Mouse (Mus musculus) urinary bladder, adult 2 months (tissue): ENCODE results near the gene Spef1. TPM values are rescaled to one million over a fixed set of nuclear protein-coding genes. Genes with fewer than 3 reads are reported as not detected.
A peak's percentile ranks its signal among the peaks of the same experiment; 100 is the strongest.
"Not testable (repeated sequence)": the region's sequence is repeated elsewhere in the genome, so short reads cannot be mapped to it uniquely, and the experiment has no call there.

Source experiments
- DNase-seq: peaks from one replicate; pipeline ENCODE4 v3.0.0; 2022; ENCODE audit warnings: low spot score
- polyA plus RNA-seq: library from polyadenylated mRNA; depleted of rRNA; stranded (reverse); fragments of >200 nt; gene quantifications from 2 replicates; pipeline ENCODE4 v1.2.3, GENCODE M21; 2012; rRNA removed

The Spef1 gene
- polyA plus RNA-seq = 10.3 and 12.4 TPM in 2 replicates

DNA sequence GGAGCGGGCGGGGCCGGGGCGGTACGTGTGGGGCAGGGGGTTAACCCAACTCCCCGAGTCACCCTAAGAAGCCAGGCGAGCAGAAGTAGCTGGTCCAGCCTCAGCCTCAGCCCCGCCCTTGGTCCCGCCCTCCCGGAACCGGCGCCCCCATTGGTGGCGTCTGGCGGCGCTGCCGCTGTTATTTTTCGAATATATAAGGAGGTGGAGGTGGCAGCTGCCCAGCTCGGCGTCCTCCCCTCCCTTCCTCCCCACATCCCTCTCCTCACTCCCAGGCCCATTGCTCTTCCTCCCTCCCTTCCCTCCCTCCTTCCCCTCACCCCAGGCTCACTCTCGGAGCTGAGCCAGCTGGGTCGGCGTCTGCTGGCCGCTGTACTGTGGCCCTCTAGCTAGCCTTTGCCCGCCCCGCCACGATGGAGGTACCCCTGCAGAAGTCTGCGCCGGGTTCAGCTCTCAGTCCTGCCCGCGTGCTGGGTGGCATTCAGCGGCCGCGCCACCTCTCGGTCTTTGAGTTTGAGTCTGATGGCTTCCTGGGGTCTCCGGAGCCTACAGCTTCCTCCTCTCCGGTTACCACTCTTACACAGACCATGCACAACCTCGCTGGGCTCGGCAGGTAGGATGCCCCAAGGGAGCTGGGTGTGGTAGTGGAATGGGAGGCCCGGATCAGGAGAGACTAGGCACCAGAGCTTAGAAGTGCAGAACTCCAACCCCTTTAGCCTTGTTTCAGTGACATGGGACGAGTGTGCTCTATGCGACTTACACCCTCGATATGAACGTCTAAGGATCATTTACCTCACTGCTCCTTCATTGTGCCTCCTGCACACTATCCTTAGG, at the start of gene Spef1, which contains the start of gene Cdc25b:
TSS of gene Spef1 (minus strand) at position 512 of the 831 bp plus-strand sequence.
TSS of gene Cdc25b (plus strand) at position 179 of the 831 bp plus-strand sequence.
- DNase-seq = peak; percentile 71

DNA sequence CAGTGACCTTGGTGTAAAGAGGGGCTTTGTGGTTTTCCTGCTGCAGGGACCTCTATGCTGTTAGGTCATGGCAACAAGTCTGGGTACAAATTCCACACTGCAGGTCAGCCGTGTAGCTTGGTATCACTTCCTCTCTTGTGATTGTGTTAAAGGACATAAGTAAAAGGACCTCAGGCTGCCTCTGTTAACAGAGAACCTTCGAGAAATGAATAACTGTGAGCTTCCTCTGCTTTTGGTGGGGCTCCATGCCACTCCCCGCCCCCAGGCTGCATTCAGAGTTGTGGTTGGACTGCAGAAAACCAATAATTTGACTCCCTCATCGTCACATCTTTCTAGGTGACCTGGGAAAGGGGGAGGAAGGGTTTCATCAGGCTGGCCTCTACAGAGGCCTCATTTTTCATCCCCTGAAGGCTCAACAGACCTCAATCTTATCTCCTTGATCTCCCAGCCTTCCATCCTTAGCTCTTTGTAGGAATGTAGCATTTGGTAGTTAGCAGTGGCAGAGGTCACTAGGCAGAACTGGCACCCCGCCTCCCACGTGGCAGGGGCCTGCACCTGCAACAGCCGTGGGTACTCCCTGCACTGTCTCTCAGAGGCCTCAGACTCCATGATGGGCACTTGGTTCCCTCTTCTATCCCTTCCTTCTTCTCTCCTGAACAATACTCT, 48.0 kb upstream of the Spef1 start:
- DNase-seq = no peak

DNA sequence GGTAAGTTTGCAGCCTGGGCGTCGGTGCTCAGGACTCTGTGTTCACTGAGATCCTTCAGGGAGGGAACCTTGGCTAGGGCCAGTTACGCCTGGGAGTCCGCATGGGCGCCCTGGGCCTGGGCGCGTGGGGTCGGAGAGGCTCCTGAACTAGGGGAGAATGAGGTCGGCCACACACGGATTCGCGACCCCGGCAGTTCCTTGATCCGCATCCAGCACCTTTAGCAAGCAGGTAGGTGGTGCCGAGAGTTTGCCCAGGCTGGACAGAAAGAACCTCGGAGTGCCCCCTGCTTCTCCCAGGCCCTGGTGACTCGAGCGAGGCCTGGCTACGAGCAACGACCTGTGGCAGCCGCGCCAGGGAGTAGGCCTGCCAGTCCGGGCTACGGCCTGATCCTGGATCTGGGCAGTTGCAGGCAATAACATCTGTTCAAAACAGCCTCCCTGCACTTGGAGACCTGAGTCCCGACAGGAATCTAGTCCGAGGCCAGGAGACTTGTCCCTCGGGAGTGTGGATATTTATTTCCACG, 47.1 kb upstream of the Spef1 start:
- DNase-seq = no peak

DNA sequence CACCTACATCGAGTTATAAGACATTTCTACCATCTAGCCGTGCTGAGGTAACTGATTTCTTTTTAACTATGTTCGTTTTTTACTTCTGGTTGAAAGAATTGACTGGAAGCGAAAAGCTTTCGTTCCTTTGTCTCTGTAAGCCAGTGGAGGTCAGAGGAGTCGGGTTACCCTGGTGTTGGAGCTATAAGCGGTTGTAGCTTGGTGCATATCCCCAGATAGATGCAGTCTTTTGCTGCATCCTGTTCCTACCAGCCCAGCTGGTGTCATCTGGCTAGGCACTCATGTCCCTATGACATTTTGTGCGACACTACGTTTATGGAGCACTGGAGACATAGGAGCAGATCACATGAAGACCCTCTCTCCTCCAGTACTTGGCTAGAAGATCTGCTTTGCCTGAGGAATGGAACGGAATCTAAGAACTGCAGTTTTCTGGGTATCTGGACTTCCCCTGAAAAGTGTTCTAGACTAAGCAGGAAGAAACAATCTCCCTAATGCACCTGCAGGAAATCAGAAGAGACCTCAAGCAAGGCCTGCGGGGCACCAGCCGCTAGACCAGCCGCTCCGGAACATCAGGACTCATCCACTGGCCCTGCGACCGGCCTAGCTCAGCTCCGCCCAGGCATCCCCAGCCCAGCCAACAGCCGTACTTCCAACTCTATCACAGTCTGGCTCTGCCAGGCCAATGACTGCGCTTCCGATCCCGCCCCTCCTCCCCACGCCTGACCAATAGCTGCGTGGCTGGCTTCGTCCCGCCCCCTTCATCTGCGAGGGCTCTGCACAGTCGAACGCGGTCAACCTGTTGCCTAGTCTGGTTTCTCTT, 46.4 kb upstream of the Spef1 start, which contains the start of gene Mavs:
TSS of gene Mavs (plus strand) at position 757 of the 820 bp plus-strand sequence.
- peak; percentile 84 for DNase-seq

DNA sequence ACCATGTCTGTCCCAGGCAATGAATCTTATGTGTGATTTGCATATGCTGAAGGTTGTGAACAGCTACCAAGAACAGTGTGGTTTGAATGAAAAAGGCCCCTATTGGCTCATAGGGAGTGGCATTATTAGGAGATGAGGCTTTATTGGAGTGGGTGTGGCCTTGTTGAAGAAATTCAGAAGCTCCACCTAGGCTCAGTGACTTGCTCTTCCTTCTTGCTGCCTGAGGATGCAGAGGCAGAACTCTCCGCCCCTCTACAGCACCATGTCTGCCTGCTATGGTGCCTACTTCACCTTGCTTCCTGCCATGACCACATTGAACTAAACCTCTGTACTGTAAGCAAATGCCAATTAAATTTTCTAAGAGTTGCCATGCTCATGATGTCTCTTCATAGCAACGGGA, 45.5 kb upstream of the Spef1 start:
- no peak for DNase-seq

DNA sequence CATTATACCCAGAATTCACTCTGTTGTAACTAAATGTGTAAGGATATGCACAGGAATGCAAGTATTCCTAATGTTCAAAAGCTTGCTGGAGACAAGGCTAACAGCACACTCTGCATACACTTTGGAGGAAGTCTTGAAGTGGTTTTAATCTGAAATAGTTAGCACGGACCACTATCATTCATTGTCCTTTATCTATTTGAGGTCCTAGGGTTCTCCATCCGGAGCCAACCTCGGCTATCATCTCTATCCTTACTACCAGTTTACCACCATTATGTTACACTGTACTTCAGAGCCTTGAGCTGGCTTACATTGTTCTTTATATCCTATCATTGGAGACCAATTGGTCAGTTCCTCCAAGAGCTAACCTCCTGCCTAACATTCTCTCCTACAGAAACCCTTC, 40.2 kb upstream of the Spef1 start:
- DNase-seq = no peak

DNA sequence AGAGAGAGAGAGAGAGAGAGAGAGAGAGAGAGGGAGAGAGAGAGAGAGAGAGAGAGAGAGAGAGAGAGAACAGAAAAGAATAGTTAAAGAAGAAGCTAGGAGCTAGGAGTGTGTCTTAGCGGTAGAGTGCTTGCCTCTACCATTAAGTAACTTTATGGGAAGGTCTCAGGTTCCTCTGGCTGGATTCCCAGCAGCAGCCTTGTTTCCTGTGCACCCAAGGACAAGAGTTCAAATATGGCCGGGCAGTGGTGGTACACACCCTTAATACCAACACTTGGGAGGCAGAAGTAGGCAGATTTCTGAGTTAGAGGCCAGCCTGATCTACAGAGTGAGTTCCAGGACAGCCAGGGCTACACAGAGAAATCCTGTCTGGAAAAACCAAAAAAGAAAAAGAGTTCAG, 39.6 kb upstream of the Spef1 start:
- DNase-seq = not testable (repeated sequence)

DNA sequence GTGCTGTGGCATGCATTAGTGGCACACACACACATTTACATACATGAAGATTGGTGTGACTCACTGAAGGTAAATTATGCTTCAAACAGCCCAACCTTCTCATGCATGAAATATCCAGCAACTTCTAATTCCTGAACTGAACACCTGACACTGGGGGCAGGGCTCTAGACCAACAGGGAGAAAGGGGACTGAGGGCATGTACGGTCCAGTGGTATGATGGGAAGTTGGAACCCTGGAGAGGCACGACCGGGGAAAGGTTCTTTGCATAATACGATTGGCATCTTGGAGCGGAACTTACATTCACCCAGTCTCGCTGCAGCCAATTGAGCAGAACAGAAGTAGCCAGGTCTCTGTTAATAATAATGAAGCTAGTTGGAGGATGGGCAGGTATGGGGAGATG, 38.1 kb upstream of the Spef1 start:
- DNase-seq = no peak

DNA sequence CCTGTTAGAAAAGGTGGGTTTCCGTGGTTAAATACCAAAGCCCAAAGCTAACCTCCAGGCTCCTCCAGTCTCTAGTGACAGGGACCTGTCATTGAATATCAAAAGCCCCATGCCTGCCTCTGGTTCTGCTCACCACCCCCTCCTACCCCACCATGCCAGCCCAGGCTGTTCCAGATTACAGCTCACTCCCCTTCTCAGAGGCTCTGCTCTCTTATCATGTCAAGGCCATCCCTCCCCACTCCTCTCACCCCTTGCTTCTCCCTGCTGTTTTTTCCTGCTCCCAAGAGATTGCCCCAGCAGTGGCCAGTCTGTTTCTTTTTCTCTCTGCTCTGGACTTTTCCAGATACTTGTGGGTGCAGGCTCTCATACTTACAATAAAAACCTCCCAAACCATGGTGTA, 36.5 kb upstream of the Spef1 start:
- no peak for DNase-seq

DNA sequence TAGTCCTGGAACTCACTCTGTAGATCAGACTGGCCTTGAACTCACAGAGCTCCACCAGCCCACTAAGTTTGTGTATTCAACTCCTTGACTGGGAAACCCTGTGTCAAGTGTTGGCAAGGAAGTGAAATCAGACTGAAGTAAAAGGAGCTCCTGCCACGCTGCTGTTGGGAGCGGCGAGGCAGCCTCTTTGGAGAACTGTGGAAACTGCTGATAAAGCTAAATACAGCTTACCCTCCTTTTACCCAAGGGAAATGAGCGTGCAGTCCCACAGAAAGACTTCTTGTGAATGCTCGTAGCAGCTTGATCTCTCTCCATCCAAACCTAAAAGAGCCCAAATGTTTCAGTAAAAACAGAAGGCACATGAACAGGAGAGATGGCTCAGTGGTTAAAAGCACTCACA, 35.5 kb upstream of the Spef1 start:
- no peak for DNase-seq

DNA sequence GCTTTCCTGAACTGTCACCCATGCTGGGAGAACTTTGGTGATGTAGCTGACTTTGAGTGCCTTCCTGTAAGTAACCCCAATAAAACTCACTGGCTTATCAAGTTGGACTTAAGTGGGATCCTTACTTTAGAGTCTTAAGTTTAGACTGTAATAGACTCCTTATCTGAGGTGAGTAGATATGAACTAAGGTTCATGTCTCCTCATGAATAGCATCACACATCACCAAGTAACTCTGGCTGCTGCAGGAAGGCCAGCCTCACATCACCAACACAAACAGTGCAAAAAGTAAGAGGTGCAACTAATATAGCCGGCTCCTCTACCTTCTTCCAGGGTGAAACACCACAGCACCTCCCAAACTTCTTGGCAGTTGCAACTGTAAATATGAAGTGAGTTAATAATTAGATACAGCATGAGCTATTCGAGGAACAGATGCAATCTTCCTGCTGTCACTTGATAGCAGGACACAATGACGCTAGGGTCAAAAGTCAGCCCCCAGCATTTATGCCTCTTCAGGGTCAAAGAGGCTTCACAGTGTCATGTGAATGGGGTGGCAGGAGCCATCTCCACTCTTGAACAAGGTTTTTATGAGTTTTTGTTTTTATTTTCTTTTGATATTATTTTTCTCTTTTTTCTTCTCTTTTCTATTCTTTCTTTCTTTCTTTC, 34.9 kb upstream of the Spef1 start:
- no peak for DNase-seq

DNA sequence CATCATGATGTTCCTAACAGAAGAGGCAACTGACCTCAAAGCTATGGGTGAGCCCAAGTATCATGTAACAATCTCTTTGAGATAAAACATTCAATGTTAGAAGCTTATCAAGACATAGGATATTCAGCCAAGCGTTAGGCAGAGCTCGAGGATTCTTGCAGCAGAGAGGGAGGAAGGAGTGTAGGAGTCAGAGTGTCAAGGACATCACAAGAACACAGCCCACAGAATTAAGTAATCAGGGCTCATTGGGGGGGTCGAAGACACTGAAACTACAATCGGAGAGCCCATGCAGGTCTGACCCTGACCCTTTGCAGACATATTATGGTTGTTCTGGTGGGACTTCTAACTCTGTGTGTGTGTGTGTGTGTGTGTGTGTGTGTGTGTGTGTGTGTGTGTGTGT, 32.9 kb upstream of the Spef1 start:
- DNase-seq = no peak

DNA sequence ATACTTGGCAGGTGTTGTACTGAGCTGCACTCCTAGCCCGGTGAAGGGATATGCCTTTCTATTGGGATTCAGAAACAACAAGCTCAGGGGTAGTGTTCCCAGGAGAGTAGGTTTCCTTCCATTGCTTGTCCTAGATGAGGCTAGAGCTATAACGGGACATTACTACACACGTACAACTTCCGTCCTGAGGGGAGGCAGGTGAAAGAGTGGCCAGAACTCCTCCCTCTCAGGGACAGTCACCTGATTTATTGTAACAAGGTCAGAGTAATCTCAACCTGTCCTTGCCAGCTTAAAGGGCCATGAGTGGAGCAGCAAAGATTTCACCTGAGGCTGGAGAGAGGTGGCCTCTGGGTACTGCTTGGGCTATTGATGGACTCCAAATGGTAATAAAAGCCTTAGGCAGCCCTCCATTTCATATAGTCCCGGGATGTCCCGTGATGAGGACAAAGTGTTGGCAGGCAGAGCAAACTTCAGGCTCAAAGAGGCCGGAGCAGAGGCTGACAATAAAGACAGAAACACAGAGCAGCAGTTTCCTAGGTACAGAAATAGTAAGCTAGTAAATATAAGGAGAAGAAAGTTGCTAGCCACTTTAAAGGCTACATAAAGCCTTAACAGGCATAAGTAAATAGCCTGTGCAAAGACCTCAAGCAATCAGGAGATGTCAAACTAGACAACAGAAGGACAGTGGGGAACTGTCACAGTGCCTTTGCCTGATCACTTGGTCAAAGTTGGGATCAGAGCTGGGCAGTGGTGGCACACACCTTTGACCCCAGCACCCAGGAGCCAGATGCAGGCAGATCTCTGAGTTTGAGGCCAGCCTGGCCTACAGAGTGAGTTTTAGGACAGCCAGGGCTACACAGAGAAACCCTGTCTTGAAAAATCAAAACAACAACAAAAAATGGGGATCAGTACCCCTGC, 29.1 kb upstream of the Spef1 start:
- DNase-seq = no peak

DNA sequence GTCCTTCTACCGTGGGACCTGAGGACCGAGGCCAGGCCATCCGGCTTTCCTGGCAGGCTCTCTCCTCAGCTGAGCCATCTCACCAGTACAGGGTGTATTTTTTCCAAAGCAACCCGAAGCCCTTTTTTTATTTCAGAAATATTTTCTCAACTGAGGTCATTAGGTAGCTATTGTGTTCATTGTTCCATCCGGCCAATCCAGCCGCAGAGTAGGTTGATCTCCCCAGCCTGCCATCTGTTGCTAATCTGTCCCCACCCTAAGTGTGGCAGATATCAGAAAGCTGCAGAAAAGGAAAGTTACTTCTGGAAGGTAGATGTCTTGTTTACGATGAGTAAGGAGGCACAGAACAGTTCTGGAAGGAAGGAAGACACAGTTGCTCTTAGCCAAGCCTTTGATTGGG, 26.7 kb upstream of the Spef1 start:
- DNase-seq = no peak

DNA sequence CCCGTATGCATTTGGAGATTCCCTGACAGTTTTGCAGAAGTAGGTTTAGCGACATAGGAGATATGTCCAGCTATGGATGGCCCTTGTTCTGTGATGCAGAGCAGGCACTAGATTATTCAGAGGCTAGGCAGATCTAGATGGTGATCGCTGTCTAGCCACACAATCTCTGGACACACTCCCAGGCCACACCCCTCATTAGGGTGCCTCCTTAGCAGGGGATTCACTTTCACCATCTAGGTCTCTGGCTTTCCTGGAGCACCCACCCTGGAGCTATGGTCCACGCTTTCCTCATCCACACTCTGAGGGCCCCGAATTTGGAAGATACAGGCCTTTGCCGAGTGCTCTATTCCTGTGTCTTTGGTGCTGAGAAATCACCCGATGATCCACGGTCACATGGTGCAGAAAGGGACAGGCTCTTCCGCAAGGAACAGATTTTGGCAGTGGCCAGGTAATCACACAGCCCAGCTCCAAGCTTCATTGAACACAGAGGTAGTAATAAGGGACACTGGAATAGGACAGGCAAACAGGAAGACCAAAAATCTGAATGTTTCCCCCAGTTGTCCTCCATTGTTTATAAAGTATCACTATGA, 24.0 kb upstream of the Spef1 start:
- no peak for DNase-seq

DNA sequence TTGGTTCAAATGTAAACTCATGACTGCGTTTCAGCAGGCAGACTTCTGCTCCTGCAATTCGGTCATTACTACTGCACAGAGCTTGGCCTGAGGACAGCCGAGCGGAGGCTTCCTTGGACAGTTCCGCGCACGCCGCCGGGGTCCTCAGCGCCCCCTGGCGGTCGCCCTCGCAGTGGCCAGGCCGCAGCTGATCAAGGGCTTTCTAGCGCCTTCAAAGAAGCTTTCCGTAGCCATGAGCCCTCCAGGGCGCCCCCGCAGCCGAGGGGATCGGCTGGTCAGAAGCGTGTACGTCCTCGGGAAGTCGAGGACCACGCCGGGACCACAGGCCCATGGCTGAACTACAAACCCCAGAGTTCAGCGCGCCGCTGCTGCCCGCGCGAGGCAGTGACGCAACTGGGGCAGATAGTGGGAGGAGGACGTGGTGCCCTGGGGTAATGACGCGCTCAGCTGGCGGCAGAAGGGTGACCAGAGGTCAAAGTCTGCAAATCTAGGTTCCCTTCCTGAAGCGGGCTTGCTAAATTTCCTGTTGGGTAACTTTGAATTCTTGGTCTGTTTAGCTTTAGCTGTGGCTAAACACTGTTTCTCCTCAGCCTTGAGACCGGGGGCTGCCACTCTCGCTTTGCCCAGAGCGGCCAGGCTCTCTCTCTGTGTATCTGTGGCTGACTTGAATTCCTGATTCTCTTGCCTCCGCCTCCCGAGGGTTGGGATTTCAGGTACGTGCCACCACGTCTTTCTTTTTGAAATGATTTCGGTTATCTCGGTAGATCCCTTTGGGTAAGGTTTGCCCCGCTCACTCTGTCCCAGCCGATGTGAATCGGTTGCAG, 23.1 kb upstream of the Spef1 start:
- DNase-seq = peak; percentile 97

DNA sequence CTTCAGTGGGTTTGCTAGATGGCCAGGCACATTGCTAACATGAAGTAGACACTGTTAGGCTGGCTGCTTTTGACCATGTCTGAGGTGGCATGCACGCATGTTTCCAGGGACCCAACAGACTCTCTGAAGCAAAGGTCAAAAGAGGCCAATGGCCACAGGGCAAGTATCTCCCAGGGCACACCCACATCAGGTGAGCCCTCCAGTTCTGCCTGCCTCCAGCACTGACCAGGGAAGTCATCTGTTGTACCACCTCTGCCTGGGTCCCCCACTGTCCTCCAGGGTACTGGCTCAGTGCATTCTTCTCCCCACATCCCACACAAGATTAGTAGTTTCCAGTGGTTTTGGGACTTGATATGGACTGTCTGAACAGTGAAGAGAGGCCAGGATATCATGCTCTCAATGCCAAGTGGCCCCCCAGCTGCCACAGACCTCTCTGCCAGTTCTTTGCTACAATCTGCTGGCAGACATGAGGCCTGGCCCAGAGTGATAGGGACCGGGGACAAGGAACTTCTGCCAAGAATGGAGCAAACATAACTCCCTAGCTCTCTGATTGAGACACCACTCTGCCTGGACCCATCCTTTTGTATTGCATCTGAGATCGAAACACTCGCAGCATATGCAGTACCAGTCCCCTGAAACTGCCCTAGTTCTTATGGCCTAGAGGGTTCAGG, 22.2 kb upstream of the Spef1 start:
- DNase-seq = no peak

DNA sequence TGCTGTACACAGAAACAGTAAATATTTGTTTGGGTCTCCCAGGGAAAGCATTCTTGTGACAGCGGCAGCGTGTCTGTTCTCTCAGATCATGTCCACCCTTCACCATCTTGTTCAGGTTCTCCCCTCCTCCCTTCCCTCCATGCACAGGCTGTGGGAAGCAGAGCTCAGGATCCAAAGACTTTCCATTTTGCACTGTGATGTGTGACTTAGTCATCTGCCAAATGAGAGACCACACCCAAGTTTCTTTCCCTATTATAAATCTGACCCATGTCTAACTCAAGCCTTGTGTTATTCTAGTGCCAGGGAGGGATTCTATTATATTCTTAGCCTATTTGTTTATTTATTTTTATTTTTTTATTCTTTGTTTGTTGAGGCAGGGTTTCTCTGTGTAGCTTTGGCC, 21.3 kb upstream of the Spef1 start:
- no peak for DNase-seq

DNA sequence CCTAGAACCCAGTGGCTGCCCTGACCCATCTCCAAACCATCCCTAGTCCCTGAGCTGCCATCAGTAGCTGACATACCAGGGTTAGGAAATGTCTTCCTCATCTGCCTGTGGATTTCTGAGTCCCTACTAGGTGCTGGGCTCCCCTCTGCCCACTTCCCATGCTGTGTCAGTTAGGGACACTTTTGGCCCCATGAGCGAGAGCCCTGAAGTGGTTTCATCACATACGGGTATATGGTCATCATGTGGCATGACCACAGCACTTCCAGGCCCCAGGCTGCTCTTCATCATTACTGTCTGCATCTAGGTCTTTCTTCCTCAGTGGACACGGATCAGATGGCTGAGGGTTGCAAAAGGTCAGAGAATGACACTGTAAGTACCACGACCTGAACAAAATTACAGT, 19.7 kb upstream of the Spef1 start, which contains the start of gene Ap5s1:
TSS of gene Ap5s1 (plus strand) at position 301 of the 400 bp plus-strand sequence.
- no peak for DNase-seq
